Mouse (Mus musculus) liver, adult 2 months (tissue): ENCODE measurements around the gene Ralgapa1. TPM values are rescaled to one million over a fixed set of nuclear protein-coding genes. Genes with fewer than 3 reads are reported as not detected.
A peak's percentile ranks its signal among the peaks of the same experiment; 100 is the strongest.

ENCODE experiments used
- DNase-seq: peaks from one replicate; pipeline ENCODE4 v3.0.0-alpha.2; 2011; ENCODE audit warnings: low read depth, low spot score; ENCODE audit errors: extremely low read depth
- H3K27ac ChIP-seq: fragments of 200-500 bp; replicated peaks from 2 replicates; pipeline ENCODE4 v1.5.1; 2012; ENCODE audit warnings: low read depth, mild to moderate bottlenecking, control low read depth, inconsistent platforms, low read length; ENCODE audit not compliant: insufficient read depth
- H3K27me3 ChIP-seq: fragments of 200-500 bp; 2 replicates; pipeline ENCODE4 v1.6.1; 2012; ENCODE audit warnings: mild to moderate bottlenecking, moderate library complexity, low read length, inconsistent platforms; ENCODE audit not compliant: control insufficient read depth, insufficient read depth
- H3K36me3 ChIP-seq: fragments of 200-500 bp; 2 replicates; pipeline ENCODE4 v1.6.1; 2012; ENCODE audit warnings: low read length, inconsistent platforms; ENCODE audit not compliant: control insufficient read depth, insufficient read depth
- H3K4me1 ChIP-seq: fragments of 200-500 bp; 2 replicates; pipeline ENCODE4 v1.6.1; 2011; ENCODE audit warnings: low read length; ENCODE audit not compliant: control insufficient read depth, insufficient read depth
- H3K4me3 ChIP-seq: fragments of 200-500 bp; 2 replicates; pipeline ENCODE4 v1.5.1; 2011; ENCODE audit warnings: low read depth, mild to moderate bottlenecking, control low read depth, low read length, moderate library complexity; ENCODE audit not compliant: insufficient read depth
- H3K79me2 ChIP-seq: fragments of 200-500 bp; 2 replicates; pipeline ENCODE4 v1.6.1; 2012; ENCODE audit warnings: inconsistent platforms, mild to moderate bottlenecking, low read length, moderate library complexity; ENCODE audit not compliant: control insufficient read depth, insufficient read depth
- H3K9ac ChIP-seq: fragments of 200-500 bp; 2 replicates; pipeline ENCODE4 v1.6.1; 2012; ENCODE audit warnings: low read depth, mild to moderate bottlenecking, control low read depth, inconsistent platforms, low read length
- CTCF ChIP-seq: fragments of 200-500 bp; IDR thresholded peaks from 2 replicates; pipeline ENCODE4 v1.5.1; 2011; ENCODE audit warnings: low read depth, low read length, control low read depth
- POLR2A ChIP-seq: fragments of 200-500 bp; IDR thresholded peaks from 2 replicates; pipeline ENCODE4 v1.6.1; 2011; ENCODE audit warnings: low read length, control low read depth; ENCODE audit not compliant: insufficient read depth; ENCODE audit errors: extremely low read depth
- WGBS: fragments of 180-500 bp; shearing (Covaris S2); methylation state at CpG from one replicate; pipeline ENCODE4 v1.1.7; 2018; 5-methylcytosine and 5-hydroxymethylcytosine counted together
- polyA plus RNA-seq: library from polyadenylated mRNA; depleted of rRNA; stranded (reverse); fragments of >200 nt; gene quantifications from 2 replicates; pipeline ENCODE4 v1.2.3, GENCODE M21; 2012
- total RNA-seq: library from RNA; depleted of rRNA; stranded (reverse); fragments of >200 nt; gene quantifications from 2 replicates; pipeline ENCODE4 v1.2.3, GENCODE M21; 2014

Ralgapa1 gene
- total and polyA plus RNA-seq, 2 experiments, result 3.3 to 14.4 TPM

- Histone ChIP-seq H3K36me3 (no peaks in the 10 kb centered on the region), H3K27me3 (0 out of 2 replicates have a peak, but pooled peaks cover 2% of the 10 kb centered on the region), H3K4me3 (no peak overlapping the region), H3K79me2 (no peaks in the 10 kb centered on the region), H3K9ac (no peak overlapping the region), H3K4me1 (no peaks in the 10 kb centered on the region), H3K27ac (no peak overlapping the region)
- TF ChIP-seq POLR2A, result no peak
- TF ChIP-seq CTCF, result no peak
- 75% methylated on average over 3 of the region's 3 CpGs for WGBS
- no peak for DNase-seq
Measured at GRCm38 (mm10) chr12:55568466-55568865, 252.5 kb downstream of the Ralgapa1 start.

- H3K36me3 ChIP-seq, result no peaks in the 10 kb centered on the region
- H3K4me3 ChIP-seq, result no peak overlapping the region
- 83% methylated on average over 5 of the region's 5 CpGs for WGBS
- no peaks in the 10 kb centered on the region for H3K79me2 ChIP-seq
- H3K9ac ChIP-seq, result no peak overlapping the region
- TF ChIP-seq CTCF, result no peak
- no peak for TF ChIP-seq POLR2A
- H3K27me3 ChIP-seq, result 0 out of 2 replicates have a peak, but pooled peaks cover 2% of the 10 kb centered on the region
- H3K4me1 ChIP-seq, result no peaks in the 10 kb centered on the region
- no peak overlapping the region for H3K27ac ChIP-seq
- no peak for DNase-seq
Measured at GRCm38 (mm10) chr12:55566837-55567236, 254.1 kb downstream of the Ralgapa1 start.

GRCm38 (mm10) chr12:55565867-55566266 is 255.1 kb downstream of the Ralgapa1 start:
- Histone ChIP-seq H3K9ac (no peak overlapping the region), H3K36me3 (no peaks in the 10 kb centered on the region), H3K4me1 (no peaks in the 10 kb centered on the region), H3K27ac (no peak overlapping the region), H3K4me3 (no peak overlapping the region), H3K79me2 (no peaks in the 10 kb centered on the region), H3K27me3 (0 out of 2 replicates have a peak, but pooled peaks cover 2% of the 10 kb centered on the region)
- DNase-seq, result no peak
- TF ChIP-seq CTCF, result 0 out of 2 replicates have a peak, but pooled peaks have one; percentile 5
- no peak for TF ChIP-seq POLR2A
- WGBS, result 82% methylated on average over 9 of the region's 9 CpGs

- H3K79me2 ChIP-seq, result no peaks in the 10 kb centered on the region
- H3K9ac ChIP-seq, result no peak within 1 kb of the TSS
- H3K4me3 ChIP-seq, result no peak within 1 kb of the TSS
- WGBS, result 94% methylated on average over 19 of the region's 19 CpGs
- 0 out of 2 replicates have a peak, but pooled peaks cover 2% of the 10 kb centered on the region for H3K27me3 ChIP-seq
- no peak within 1 kb of the TSS for H3K27ac ChIP-seq
- no peaks in the 10 kb centered on the region for H3K36me3 ChIP-seq
- no peaks in the 10 kb centered on the region for H3K4me1 ChIP-seq
- no peak for DNase-seq
- TF ChIP-seq POLR2A, result no peak
- 0 out of 2 replicates have a peak, but pooled peaks have one; percentile 0 for TF ChIP-seq CTCF
Measured at GRCm38 (mm10) chr12:55565206-55565605, 255.8 kb downstream of the Ralgapa1 start, which contains the start of gene Aldoart2. TSS of gene Aldoart2 (plus strand) at chr12:55565239.

- WGBS, result 84% methylated on average over 9 of the region's 9 CpGs
- H3K27ac ChIP-seq, result no peak overlapping the region
- TF ChIP-seq CTCF (no peak), POLR2A (no peak)
- no peaks in the 10 kb centered on the region for H3K79me2 ChIP-seq
- H3K27me3 ChIP-seq, result 0 out of 2 replicates have a peak, but pooled peaks cover 2% of the 10 kb centered on the region
- no peak overlapping the region for H3K4me3 ChIP-seq
- no peaks in the 10 kb centered on the region for H3K36me3 ChIP-seq
- H3K9ac ChIP-seq, result no peak overlapping the region
- no peak for DNase-seq
- no peaks in the 10 kb centered on the region for H3K4me1 ChIP-seq
Measured at GRCm38 (mm10) chr12:55564187-55564963, 256.6 kb downstream of the Ralgapa1 start.

GRCm38 (mm10) chr12:55563742-55564141 is 257.2 kb downstream of the Ralgapa1 start:
- WGBS, result 95% methylated on average over 3 of the region's 3 CpGs
- Histone ChIP-seq H3K79me2 (no peaks in the 10 kb centered on the region), H3K4me1 (no peaks in the 10 kb centered on the region), H3K4me3 (no peak overlapping the region), H3K9ac (no peak overlapping the region), H3K27me3 (0 out of 2 replicates have a peak, but pooled peaks cover 2% of the 10 kb centered on the region), H3K27ac (no peak overlapping the region), H3K36me3 (no peaks in the 10 kb centered on the region)
- TF ChIP-seq CTCF (no peak), POLR2A (no peak)
- DNase-seq, result no peak
